In genomic region chr6:108700638-108701343, GRCm38 (mm10) we compare ENCODE assay signal across 9 mouse cellular contexts. TPM values are rescaled to one million over a fixed set of nuclear protein-coding genes. Genes with fewer than 3 reads are reported as not detected.
DNase-seq lines count a peak whose midpoint lies in the region; ATAC-seq lines count a peak whose summit lies in the region.
"Had no signal": no experiment of that assay in that cellular context is flagged by ENCODE, and none has a peak within 500 bp of the region (broad histone marks: within the 10 kb centered on the region; RNA-seq: fewer than 3 reads in every experiment).

No protein-coding gene starts in this region.

- no peaks in the 10 kb centered on the region for H3K36me3 ChIP-seq in kidney, embryonic 14.5 days (ENCODE audit: control insufficient read depth, insufficient read depth, low read length)
- no peaks in the 10 kb centered on the region for H3K36me3 ChIP-seq in embryonic facial prominence, embryonic 10.5 days (replicated peaks)
- no peaks in the 10 kb centered on the region for H3K36me3 ChIP-seq in intestine, embryonic 16.5 days (ENCODE audit: control insufficient read depth, insufficient read depth, low read length)
- H3K36me3 ChIP-seq in midbrain, embryonic 15.5 days (replicated peaks), result no peaks in the 10 kb centered on the region

- no peak for DNase-seq in kidney, adult 11 months
- no peak for DNase-seq in embryonic facial prominence, embryonic 10.5 days (ENCODE audit: low spot score)
- DNase-seq in ovary, postnatal 10 days (ENCODE audit: low spot score), result no peak
- no peak for DNase-seq in adrenal gland, adult (ENCODE audit: inconsistent age in 2 of 2, low spot score in 1 of 2)
- DNase-seq: cerebellum, adult 18-20 months had no signal

- H3K9me3 ChIP-seq in kidney, embryonic 14.5 days (ENCODE audit: control insufficient read depth, low read length), result no peaks in the 10 kb centered on the region
- no peaks in the 10 kb centered on the region for H3K9me3 ChIP-seq in embryonic facial prominence, embryonic 10.5 days
- H3K9me3 ChIP-seq in intestine, embryonic 16.5 days (ENCODE audit: control insufficient read depth, low read length), result no peaks in the 10 kb centered on the region
- no peaks in the 10 kb centered on the region for H3K9me3 ChIP-seq in midbrain, embryonic 15.5 days

- H3K27me3 ChIP-seq in kidney, embryonic 14.5 days (ENCODE audit: control insufficient read depth, insufficient read depth, low read length), result no peaks in the 10 kb centered on the region
- H3K27me3 ChIP-seq in embryonic facial prominence, embryonic 10.5 days (replicated peaks; ENCODE audit: low read depth, poor library complexity, severe bottlenecking), result peaks cover 25% of the 10 kb centered on the region
- no peaks in the 10 kb centered on the region for H3K27me3 ChIP-seq in intestine, embryonic 16.5 days (replicated peaks; ENCODE audit: control insufficient read depth, insufficient read depth, low read length)
- H3K27me3 ChIP-seq in midbrain, embryonic 15.5 days (replicated peaks), result 0 out of 2 replicates have a peak, but pooled peaks cover 5% of the 10 kb centered on the region

- H3K4me3 ChIP-seq in kidney, embryonic 14.5 days (ENCODE audit: low read length), result peak overlapping the region; percentile 13; the same call in 1 of the 2 replicates
- H3K4me3 ChIP-seq in embryonic facial prominence, embryonic 10.5 days, result 0 out of 2 replicates have a peak overlapping the region, but pooled peaks have one; percentile 20
- H3K4me3 ChIP-seq in intestine, embryonic 16.5 days (ENCODE audit: low read length), result no peak overlapping the region
- no peak overlapping the region for H3K4me3 ChIP-seq in midbrain, embryonic 15.5 days

- ATAC-seq in kidney, embryonic 14.5 days (ENCODE audit: low FRiP score, low TSS enrichment), result peak; percentile 65; the same call in 1 of the 2 replicates
- ATAC-seq in intestine, embryonic 16.5 days, result no peak
- ATAC-seq in midbrain, embryonic 15.5 days (replicated peaks), result peak; percentile 31
- ATAC-seq in monocyte, adult 5-6 weeks (replicated peaks; ENCODE audit: insufficient number of reproducible peaks, low FRiP score, low TSS enrichment, poor library complexity, severe bottlenecking), result no peak

- H3K4me1 ChIP-seq in kidney, embryonic 14.5 days (ENCODE audit: control insufficient read depth, insufficient read depth, low read length), result peaks cover 6% of the 10 kb centered on the region
- peaks cover 32% of the 10 kb centered on the region for H3K4me1 ChIP-seq in embryonic facial prominence, embryonic 10.5 days
- H3K4me1 ChIP-seq in intestine, embryonic 16.5 days (ENCODE audit: control insufficient read depth, insufficient read depth, low read length), result 0 out of 2 replicates have a peak, but pooled peaks cover 3% of the 10 kb centered on the region
- H3K4me1 ChIP-seq in midbrain, embryonic 15.5 days, result peaks cover 13% of the 10 kb centered on the region

- WGBS in kidney, embryonic 14.5 days, result 19% methylated on average over 17 of the region's 17 CpGs
- WGBS in embryonic facial prominence, embryonic 10.5 days, result 33% methylated on average over 17 of the region's 17 CpGs
- 37% methylated on average over 17 of the region's 17 CpGs for WGBS in intestine, embryonic 16.5 days
- 15% methylated on average over 17 of the region's 17 CpGs for WGBS in midbrain, embryonic 15.5 days

- H3K4me2 ChIP-seq in kidney, embryonic 14.5 days (replicated peaks; ENCODE audit: low read depth, low read length), result peak overlapping the region; percentile 36
- peak overlapping the region; percentile 10; the same call in 1 of the 2 replicates for H3K4me2 ChIP-seq in intestine, embryonic 16.5 days (ENCODE audit: low read depth, low read length)
- H3K4me2 ChIP-seq in midbrain, embryonic 15.5 days, result peak overlapping the region; percentile 38

- H3K9ac ChIP-seq in kidney, embryonic 14.5 days (ENCODE audit: low read depth, low read length), result peak overlapping the region; percentile 37; the same call in 1 of the 2 replicates
- H3K9ac ChIP-seq in intestine, embryonic 16.5 days (ENCODE audit: low read depth, low read length), result no peak overlapping the region
- H3K9ac ChIP-seq in midbrain, embryonic 15.5 days, result no peak overlapping the region

- no peak overlapping the region for H3K27ac ChIP-seq in kidney, embryonic 14.5 days (ENCODE audit: low read depth, low read length)
- H3K27ac ChIP-seq in embryonic facial prominence, embryonic 10.5 days (replicated peaks), result peak overlapping the region; percentile 48; the same call in 1 of the 2 replicates
- no peak overlapping the region for H3K27ac ChIP-seq in intestine, embryonic 16.5 days (ENCODE audit: low read length)
- no peak overlapping the region for H3K27ac ChIP-seq in midbrain, embryonic 15.5 days

RNA-seq across cellular contexts. Expression of gene Bhlhe40, which starts 40.4 kb away (rescaled TPM):
- 6.9 and 8.1 TPM in 2 replicates for polyA plus RNA-seq in kidney, embryonic 14.5 days (2014; fragmentation: Nextera tagmentation; extraction: Ambion mirVana)
- 1.3 and 1.4 TPM in 2 replicates for polyA plus RNA-seq in embryonic facial prominence, embryonic 10.5 days (2016; fragmentation: Nextera tagmentation; extraction: Ambion mirVana)
- polyA plus RNA-seq in intestine, embryonic 16.5 days (2015; fragmentation: Nextera tagmentation; extraction: Ambion mirVana), result 60.7 and 77.0 TPM in 2 replicates
- 5.3 TPM in 2 replicates for polyA plus RNA-seq in midbrain, embryonic 15.5 days (2015; fragmentation: Nextera tagmentation; extraction: Ambion mirVana)
- 293 to 388 TPM (median 305 TPM) in 3 replicates for total RNA-seq in monocyte, adult 5-6 weeks (2017)

Comparison
In these comparisons a context has a peak if more than half of its experiments do, and no peak if none do; other contexts are left out.
1. ATAC-seq: peak in kidney, embryonic 14.5 days (single experiment) and midbrain, embryonic 15.5 days (single experiment); none in intestine, embryonic 16.5 days (single experiment) and monocyte, adult 5-6 weeks (single experiment).
2. H3K4me3 ChIP-seq: peak in kidney, embryonic 14.5 days (single experiment) and embryonic facial prominence, embryonic 10.5 days (single experiment); none in intestine, embryonic 16.5 days (single experiment) and midbrain, embryonic 15.5 days (single experiment).
3. Peak in every context shown above with its lines, with median percentiles within 50 percentile points of each other: H3K4me2 ChIP-seq.